Mouse (Mus musculus) embryonic fibroblast, embryonic 13.5 days (primary cell): ENCODE results near the gene Vps29.
A peak's percentile ranks its signal among the peaks of the same experiment; 100 is the strongest.

Experiments used
- CTCF ChIP-seq: IDR thresholded peaks from 2 replicates; pipeline ENCODE4 v1.5.1; 2011; ENCODE audit warnings: mild to moderate bottlenecking, control low read depth, low read length, moderate library complexity, borderline replicate concordance; ENCODE audit not compliant: insufficient read depth
- POLR2A ChIP-seq: IDR thresholded peaks from 2 replicates; pipeline ENCODE4 v1.6.1; 2011; ENCODE audit warnings: low read depth, mild to moderate bottlenecking, control low read depth, low read length, moderate library complexity

DNA sequence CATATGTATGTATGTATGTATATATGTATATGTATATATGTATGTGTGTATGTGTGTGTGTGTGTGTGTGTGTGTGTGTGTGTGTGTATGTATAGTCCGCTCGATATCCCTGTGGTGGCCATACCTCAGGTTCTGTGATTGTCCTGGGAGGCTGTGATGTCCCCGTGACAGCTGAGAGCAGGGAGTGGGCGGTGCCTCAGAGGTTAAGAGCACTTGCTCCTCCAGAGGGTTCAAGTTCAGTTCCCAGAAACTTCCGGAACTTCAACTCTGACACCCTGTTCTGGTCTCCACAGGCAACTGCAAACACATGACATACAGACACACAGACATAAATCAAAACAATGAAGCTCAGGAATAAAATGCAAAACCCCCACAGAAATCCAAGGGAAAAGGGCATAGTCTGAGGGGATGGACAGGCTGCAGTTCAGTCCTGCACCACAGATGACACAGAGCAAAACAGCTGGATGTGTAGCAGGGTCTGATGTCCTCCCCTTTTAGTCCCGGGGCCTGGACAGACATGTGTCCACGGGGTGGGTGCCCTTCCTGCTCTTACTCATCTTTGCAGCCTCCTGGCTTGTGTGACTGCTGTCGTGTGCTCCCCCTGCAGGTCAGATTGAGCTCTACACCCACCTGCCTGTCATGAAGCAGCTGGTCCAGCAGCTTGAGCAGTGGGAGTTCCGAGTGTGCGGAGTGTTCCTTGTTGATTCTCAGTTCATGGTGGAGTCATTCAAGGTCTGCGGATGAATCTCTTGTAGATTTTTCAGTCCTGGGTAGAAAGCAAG is 25.4 kb downstream of the Vps29 start:
- TF ChIP-seq CTCF (peak; percentile 96), POLR2A (no peak)
